Mouse (Mus musculus): ENCODE results near the gene Clp1.

Gene Clp1

GRCm38 (mm10) chr2:84707523-84707922, 19.6 kb downstream of the Clp1 start:
- DNase-seq = no peak

GRCm38 (mm10) chr2:84705295-84705694, 21.9 kb downstream of the Clp1 start:
- no peak for DNase-seq

DNA sequence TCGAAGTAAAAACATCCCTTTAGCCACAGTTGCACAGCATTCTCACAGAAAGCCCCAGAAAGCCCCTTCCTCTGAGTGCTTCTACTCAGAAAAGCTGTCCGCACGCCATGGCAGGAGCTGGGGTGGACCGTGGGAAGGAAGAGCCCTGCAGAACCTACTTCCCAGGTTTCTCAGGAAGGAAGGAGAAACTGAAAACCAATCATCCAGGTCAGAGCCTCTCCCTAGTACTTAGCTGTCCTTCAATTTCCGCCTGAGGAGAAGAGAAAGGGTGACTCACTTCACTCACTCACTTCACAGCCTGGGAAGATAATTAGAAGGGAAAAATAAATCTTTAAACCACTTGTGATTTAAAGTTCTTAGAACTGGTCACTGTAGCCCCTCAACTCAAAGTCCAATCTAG, 22.8 kb downstream of the Clp1 start:
- no peak for DNase-seq

DNA sequence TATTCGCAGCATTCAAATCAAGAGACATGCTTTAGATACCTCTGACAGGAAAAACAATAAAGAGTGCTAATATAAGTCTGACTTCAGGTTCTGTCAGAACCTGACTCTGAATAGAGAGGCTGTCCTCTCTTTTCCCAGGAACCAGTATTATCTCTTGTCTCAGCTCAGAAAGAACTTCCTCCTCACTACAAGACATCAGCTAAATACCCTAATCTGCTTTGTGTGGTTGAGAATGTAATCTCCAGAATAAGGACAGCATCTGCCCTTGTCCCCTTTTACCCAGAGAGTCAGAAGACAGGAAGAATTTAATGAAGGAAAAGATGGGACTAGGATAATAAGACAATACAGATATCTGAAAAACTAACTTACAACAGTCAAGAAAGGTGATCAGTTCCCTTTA, 23.7 kb downstream of the Clp1 start:
- no peak for DNase-seq

DNA sequence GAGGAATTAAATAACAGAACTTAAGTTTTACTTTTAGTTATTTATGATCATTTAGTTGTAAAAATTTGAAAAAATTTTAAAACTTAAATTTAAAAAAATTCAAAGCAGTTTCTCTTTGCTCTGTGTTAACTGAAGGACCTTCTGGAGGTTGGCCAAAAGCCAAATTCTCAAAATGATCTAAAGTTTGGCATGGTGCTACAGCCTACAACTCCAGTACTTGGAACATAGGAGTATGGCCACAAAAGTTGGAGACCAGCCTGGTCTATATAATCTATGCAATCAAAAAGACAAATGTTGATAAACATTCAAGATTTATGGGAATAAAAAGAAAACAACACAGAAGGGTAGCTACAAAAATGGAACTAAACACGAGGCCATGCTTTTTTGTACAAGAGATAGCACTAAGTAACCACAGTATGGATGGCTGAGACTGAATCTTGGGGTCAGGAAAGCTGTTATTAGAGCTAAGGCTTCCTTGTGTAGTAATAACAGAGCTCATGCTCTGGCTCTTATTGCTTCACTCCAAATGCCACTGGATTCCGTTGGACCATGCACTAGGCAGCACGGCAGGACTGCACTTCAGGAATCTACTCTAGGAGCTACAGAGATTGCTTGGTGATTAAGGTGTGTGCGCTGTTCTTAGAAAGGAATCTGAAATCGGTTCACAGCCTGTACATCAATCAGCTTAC, 32.0 kb downstream of the Clp1 start:
- no peak for DNase-seq

- DNase-seq = no peak
Measured at GRCm38 (mm10) chr2:84690050-84690449, 37.1 kb downstream of the Clp1 start.

DNA sequence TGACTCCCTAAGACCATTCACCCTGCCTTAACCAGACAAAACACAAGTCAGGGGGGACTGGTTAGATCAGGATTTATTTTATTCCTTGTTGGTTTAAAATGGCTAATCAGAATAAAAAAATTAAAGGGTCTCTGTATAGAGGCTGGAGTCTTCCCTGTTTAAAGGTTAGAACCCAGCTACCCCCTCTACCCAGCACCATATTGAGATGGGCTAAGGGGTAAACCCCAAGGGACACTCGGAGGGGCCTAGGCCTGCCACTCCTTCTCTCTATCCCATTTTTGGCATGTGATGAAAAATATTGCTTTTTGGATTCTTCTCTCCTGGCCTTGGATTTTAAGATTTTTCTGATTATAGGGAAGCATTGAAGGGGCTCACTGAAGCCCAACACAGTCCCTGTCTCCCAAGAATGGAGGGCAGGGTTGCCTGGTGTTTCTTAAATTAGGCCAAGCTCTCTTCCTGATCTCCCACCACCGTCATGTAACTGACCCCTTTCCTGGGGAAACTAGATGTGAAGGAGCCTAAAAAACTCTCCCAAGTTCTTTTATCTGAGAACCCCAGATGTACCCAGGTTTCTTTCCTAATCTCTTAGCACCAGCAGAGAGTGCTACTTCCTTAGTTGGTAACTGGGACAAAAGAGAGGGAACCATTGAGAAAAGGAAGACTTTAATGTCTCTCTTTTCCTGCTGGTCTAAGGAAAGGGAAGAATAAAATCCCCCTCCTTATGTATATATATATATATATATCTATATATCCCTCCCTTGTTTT, 38.9 kb downstream of the Clp1 start:
- no peak for DNase-seq

DNA sequence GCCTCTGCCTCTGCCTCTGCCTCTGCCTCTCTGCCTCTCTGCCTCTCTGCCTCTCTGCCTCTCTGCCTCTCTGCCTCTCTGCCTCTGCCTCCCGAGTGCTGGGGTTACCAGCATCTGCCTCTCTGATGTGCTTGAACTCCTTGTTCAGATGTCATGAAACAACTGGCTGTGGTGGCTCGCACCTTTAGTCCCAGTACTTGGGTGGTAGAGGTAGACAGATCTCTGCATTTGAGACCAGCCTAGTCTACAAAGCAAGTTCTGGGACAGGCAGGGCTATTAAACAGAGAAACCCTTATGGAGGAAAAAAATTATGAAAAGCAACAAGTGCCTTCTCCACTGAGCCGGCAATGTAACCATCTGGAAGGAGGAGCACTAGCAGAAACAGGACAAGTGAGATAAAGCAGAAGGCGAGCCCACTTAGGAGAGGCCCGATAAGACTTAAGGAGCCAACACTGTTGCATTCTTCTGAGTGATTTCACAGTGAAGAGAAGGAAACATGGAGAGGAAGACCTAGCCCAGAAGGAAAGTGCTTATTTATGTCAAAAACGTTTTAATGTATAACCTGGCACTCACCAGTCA, 44.5 kb downstream of the Clp1 start:
- no peak for DNase-seq

DNA sequence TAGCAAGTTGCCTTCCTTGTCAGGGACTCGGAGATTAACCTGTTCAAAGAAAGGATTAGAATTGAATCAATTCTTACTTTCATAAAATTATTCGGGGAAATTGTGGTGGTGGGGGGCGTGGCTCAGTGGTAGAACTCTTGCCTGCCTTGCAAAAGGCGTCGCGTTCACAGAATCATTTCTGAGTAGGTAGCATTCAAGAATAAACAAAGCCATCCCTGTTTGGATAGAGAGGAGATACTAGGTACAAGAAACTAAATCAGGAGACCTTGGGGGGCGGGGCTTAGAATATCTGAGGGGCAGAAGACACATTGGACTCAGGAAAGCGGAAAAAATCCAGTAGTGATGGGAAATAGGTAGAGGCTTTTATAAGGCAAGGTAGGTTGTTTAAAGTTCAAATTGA, 48.1 kb downstream of the Clp1 start, which contains the start of gene Tmx2:
TSS of gene Tmx2 (minus strand) at position 125 of the 400 bp plus-strand sequence.
- DNase-seq = no peak

- DNase-seq = peak; percentile 99
Measured at GRCm38 (mm10) chr2:84677968-84678880, 48.9 kb downstream of the Clp1 start, which contains the start of the genes Gm28635 and Med19. Gene Gm28635 (minus strand): TSS chr2:84678041. Gene Med19 (plus strand): TSS chr2:84678402.

DNA sequence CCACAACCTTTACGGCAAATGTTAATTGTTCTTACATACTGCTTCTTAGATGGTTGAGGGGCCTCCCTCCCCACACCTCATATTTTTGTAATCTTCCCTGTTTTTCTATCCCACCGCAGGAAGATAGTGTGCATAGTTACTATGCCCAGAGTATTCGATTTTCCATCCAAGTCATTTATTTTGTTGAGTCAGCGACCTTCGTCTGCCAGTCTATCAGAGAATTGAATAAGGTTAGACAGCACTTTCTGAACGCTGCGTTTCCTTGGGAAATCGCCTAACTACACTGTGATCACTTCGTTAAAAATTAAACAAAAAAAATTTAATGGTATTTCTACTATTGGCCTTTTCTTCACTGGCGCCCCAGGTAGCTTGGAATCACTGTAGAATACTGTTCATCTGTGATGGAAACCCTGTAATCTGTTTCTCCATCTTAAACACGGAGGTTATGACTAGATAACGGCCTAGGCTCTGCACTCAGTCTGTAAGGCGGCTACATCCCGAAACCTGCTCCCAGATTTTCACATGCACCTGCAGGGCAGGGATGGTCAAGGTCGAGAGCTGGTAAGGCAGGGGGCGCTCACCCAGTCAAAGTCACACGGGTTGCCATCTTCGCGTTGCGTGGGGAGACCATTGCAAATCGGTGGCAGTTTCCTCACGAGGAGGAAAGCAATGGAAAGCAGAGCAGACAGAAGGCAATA, 49.7 kb downstream of the Clp1 start:
- DNase-seq = peak; percentile 11

Data from kidney, adult 11 months (tissue).